Mouse (Mus musculus) liver, postnatal 0 days (tissue): ENCODE data around the gene Cybc1. TPM values are rescaled to one million over a fixed set of nuclear protein-coding genes. Genes with fewer than 3 reads are reported as not detected.

Experiments
- ATAC-seq: fragments of 200-750 bp; cut with Nextera tagmentation; 2 replicates; pipeline ENCODE4 v1.8.0; 2017; ENCODE audit warnings: mild to moderate bottlenecking, moderate library complexity
- DNase-seq: peaks from one replicate; pipeline ENCODE4 v3.0.0-alpha.2; 2016
- H3K27ac ChIP-seq: fragments of 300-500 bp; sonication (generic); 2 replicates; pipeline ENCODE4 v1.5.1; 2014; ENCODE audit warnings: antibody characterized with exemption, moderate library complexity, mild to moderate bottlenecking, low read depth
- H3K27me3 ChIP-seq: fragments of 300-500 bp; sonication (generic); 2 replicates; pipeline ENCODE4 v1.6.1; 2014; ENCODE audit warnings: low read length, control low read depth, mixed read lengths; ENCODE audit not compliant: insufficient read depth
- H3K36me3 ChIP-seq: fragments of 300-500 bp; sonication (generic); replicated peaks from 2 replicates; pipeline ENCODE4 v1.6.1; 2014; ENCODE audit warnings: mild to moderate bottlenecking, control low read depth, low read length, moderate library complexity, mixed read lengths; ENCODE audit not compliant: insufficient read depth
- H3K4me1 ChIP-seq: fragments of 300-500 bp; sonication (generic); 2 replicates; pipeline ENCODE4 v1.6.1; 2014; ENCODE audit warnings: antibody characterized with exemption, mild to moderate bottlenecking, control low read depth; ENCODE audit not compliant: insufficient read depth
- H3K4me2 ChIP-seq: fragments of 300-500 bp; sonication (generic); 2 replicates; pipeline ENCODE4 v1.6.1; 2014; ENCODE audit warnings: low read depth, mild to moderate bottlenecking, low read length, moderate library complexity, mixed read lengths
- H3K4me3 ChIP-seq: fragments of 300-500 bp; sonication (generic); 2 replicates; pipeline ENCODE4 v1.5.1; 2014; ENCODE audit warnings: low read depth, low read length
- H3K9ac ChIP-seq: fragments of 300-500 bp; sonication (generic); replicated peaks from 2 replicates; pipeline ENCODE4 v1.6.1; 2014; ENCODE audit warnings: mild to moderate bottlenecking, moderate library complexity
- H3K9me3 ChIP-seq: fragments of 300-500 bp; sonication (generic); 2 replicates; pipeline ENCODE4 v1.6.1; 2016; ENCODE audit warnings: mild to moderate bottlenecking, control low read depth, low read length, mixed read lengths
- CTCF ChIP-seq: sonication (generic); IDR thresholded peaks from 2 replicates; pipeline ENCODE4 v1.5.1; 2016; ENCODE audit warnings: antibody characterized with exemption, low read depth
- EP300 ChIP-seq: IDR thresholded peaks from 2 replicates; pipeline ENCODE4 v1.6.1; 2016; ENCODE audit warnings: antibody characterized with exemption, low read depth, mild to moderate bottlenecking
- WGBS: fragments of 180-500 bp; shearing (Covaris S2); extraction: QIAGEN DNeasy Blood & Tissue Kit; methylation state at CpG from one replicate; pipeline ENCODE4 v1.1.7; 2014; ENCODE audit not compliant: insufficient replicate concordance; 5-methylcytosine and 5-hydroxymethylcytosine counted together
- polyA plus RNA-seq: library from polyadenylated mRNA; unstranded; fragments of >200 nt; fragmentation: Nextera tagmentation; extraction: Ambion mirVana; gene quantifications from 2 replicates; pipeline ENCODE4 v1.2.1, GENCODE M21; 2015

Gene Cybc1
- polyA plus RNA-seq, 1 experiment from 2014 or later = 15.0 TPM

GRCm38 (mm10) chr11:121174234-121174633, 54.9 kb downstream of the Cybc1 start:
- Histone ChIP-seq H3K4me1 (no peaks in the 10 kb centered on the region; the same call in 1 of the 2 replicates), H3K27me3 (no peaks in the 10 kb centered on the region), H3K9me3 (no peaks in the 10 kb centered on the region), H3K4me3 (no peak overlapping the region), H3K36me3 (no peaks in the 10 kb centered on the region), H3K27ac (no peak overlapping the region), H3K4me2 (no peak overlapping the region), H3K9ac (no peak overlapping the region)
- no peak for ATAC-seq
- 59% methylated on average over 3 of the region's 3 CpGs for WGBS
- DNase-seq = no peak
- TF ChIP-seq EP300 (no peak), CTCF (no peak)

DNA sequence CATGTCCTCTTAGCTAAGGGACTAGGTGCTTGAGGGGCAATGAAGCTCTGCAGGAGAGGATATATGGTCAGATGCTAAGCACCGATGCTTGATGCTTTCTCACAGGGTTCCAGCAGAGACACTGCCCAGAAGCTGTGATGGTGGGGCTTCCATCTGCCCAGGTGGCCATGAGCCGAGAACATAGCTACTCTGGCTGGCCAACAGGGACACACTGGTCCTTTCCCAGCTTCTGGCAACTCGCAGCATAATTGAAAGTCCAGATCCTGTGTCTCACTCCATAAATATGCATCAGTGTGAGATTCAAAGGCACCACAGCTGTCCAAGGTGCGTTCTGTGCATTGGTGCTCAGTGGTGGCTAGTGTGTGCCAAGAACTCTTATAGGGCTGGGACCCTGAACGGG, 55.9 kb downstream of the Cybc1 start:
- no peaks in the 10 kb centered on the region for H3K9me3 ChIP-seq
- WGBS = 76% methylated on average over 5 of the region's 5 CpGs
- H3K27ac ChIP-seq = no peak overlapping the region
- no peak overlapping the region for H3K4me2 ChIP-seq
- DNase-seq (no peak), ATAC-seq (no peak)
- no peak overlapping the region for H3K4me3 ChIP-seq
- no peaks in the 10 kb centered on the region for H3K36me3 ChIP-seq
- H3K27me3 ChIP-seq = no peaks in the 10 kb centered on the region
- TF ChIP-seq EP300 (no peak), CTCF (no peak)
- H3K4me1 ChIP-seq = no peaks in the 10 kb centered on the region; the same call in 1 of the 2 replicates
- H3K9ac ChIP-seq = no peak overlapping the region

Other genes with a start within 250 kb of the Cybc1 start
- 29.9 and 30.0 TPM in 2 replicates for gene Csnk1d, start 238.0 kb downstream of the Cybc1 start, polyA plus RNA-seq
- gene Cd7, start 189.9 kb downstream of the Cybc1 start, polyA plus RNA-seq = 3.2 and 3.3 TPM in 2 replicates
- gene Sectm1b, start 165.8 kb downstream of the Cybc1 start, polyA plus RNA-seq = 0.05 and 0.23 TPM in 2 replicates
- gene Sectm1a, start 148.1 kb downstream of the Cybc1 start, polyA plus RNA-seq = 1.7 and 2.0 TPM in 2 replicates
- 0.05 TPM in 1 of 2 replicates, not detected in the other for gene Tex19.2, start 110.6 kb downstream of the Cybc1 start, polyA plus RNA-seq
- gene Tex19.1, start 83.2 kb downstream of the Cybc1 start, polyA plus RNA-seq = not detected in 2 replicates
- gene Uts2r, start 69.1 kb downstream of the Cybc1 start, polyA plus RNA-seq = not detected in 2 replicates
- 2.3 and 3.2 TPM in 2 replicates for gene Hexdc, start 24.9 kb downstream of the Cybc1 start, polyA plus RNA-seq
- 17.7 and 17.9 TPM in 2 replicates for gene Ogfod3, start 24.6 kb downstream of the Cybc1 start, polyA plus RNA-seq
- 27.8 and 39.1 TPM in 2 replicates for gene Narf, start 7.9 kb upstream of the Cybc1 start, polyA plus RNA-seq
- 2.3 and 2.6 TPM in 2 replicates for gene Foxk2, start 30.7 kb upstream of the Cybc1 start, polyA plus RNA-seq
- gene Wdr45b, start 125.1 kb upstream of the Cybc1 start, polyA plus RNA-seq = 16.6 and 16.7 TPM in 2 replicates
- 0.58 and 0.60 TPM in 2 replicates for gene Rab40b, start 158.9 kb upstream of the Cybc1 start, polyA plus RNA-seq
- 12.2 and 14.6 TPM in 2 replicates for gene Fn3krp, start 192.1 kb upstream of the Cybc1 start, polyA plus RNA-seq
- 14.6 and 19.2 TPM in 2 replicates for gene Fn3k, start 205.6 kb upstream of the Cybc1 start, polyA plus RNA-seq
- gene Tbcd, start 222.6 kb upstream of the Cybc1 start, polyA plus RNA-seq = 20.0 and 21.2 TPM in 2 replicates